Mouse (Mus musculus): ENCODE results near the gene Zfp82.

Gene Zfp82

DNA sequence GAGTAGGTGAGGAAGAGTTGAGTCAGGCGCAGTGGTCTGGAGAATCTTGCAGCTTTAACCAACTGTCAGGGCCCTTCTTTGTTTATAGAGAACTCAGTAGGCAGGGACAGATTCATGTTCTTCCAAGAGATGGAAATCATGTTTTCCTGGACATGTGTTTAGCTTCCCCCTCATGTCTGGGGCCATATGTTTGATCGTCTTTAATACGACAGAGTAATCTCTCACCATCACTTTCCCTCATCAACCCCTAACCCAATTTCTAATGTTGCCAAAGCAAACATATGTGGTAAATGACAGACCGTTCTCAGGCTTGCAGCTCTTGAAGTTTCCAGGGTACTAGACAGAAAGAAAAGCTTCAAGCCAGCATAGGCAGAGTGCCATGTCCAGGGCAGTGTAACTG, 24.6 kb downstream of the Zfp82 start:
- DNase-seq (ENCODE audit: low read depth, low spot score), result no peak

GRCm38 (mm10) chr7:30044354-30044753, 28.3 kb downstream of the Zfp82 start:
- no peak for DNase-seq (ENCODE audit: low read depth, low spot score)

GRCm38 (mm10) chr7:30034331-30034730, 38.4 kb downstream of the Zfp82 start:
- DNase-seq (ENCODE audit: low read depth, low spot score), result no peak

DNA sequence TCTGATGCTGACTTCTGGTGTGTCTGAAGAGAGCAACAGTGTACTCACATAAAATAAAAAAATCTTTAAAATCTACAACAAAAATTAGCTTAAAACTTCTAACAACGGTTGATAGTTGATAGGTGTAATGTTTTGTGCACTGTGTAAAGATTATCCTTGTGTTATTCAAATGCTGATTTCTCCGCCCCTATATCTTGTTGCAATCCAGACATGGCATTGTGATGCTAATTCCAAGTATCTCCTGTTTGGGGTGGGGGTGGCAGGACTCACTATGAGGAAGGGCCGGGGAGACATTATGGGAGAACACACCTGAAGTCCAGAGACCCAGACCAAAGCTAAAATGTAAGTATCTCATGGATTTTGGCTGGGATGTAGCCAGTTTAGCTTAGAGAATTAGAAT, 41.3 kb downstream of the Zfp82 start:
- no peak for DNase-seq (ENCODE audit: low read depth, low spot score)

- no peak for DNase-seq (ENCODE audit: low read depth, low spot score)
Measured at GRCm38 (mm10) chr7:30030677-30031076, 42.0 kb downstream of the Zfp82 start.

DNA sequence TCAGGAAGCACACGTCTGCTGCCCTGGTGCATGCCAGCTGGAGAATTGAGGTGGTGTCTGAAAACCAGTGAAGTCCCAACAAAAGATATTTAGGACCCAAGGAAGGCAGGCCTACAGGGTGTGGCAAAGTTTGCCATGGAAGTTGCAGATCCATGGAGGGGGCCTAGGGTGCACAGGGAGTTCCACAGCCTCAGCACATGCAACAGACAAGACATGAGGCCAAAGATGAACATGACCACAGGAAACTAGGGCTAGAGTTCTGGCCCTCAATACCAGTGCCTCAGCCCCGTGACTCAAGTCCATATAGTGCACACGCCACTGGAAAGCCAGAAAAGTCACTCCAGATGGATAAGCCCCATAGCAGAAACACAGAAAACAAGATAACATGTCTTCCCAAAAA, 44.1 kb downstream of the Zfp82 start:
- DNase-seq (ENCODE audit: low read depth, low spot score), result no peak

GRCm38 (mm10) chr7:30027331-30027730, 45.4 kb downstream of the Zfp82 start:
- DNase-seq (ENCODE audit: low read depth, low spot score), result no peak

DNA sequence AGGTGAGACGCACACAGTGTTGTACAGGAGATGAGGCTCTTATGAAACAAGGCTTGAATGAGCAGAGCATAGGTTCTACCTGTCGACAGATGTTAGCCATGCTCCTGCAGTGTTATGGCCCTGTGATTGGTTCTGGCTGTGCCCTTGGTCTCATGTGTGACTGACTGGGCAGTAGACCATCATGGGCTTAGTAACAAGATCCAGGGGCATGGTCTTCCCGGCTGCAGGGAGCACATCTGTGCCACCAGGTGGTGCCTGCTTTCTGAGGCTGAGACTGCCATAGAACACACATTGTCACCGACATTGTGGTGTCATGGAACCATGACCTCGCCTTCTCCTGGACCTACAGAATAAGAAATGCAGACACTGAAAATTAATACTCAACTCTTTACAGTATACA, 47.3 kb downstream of the Zfp82 start:
- DNase-seq (ENCODE audit: low read depth, low spot score), result no peak

GRCm38 (mm10) chr7:30023800-30024199, 48.9 kb downstream of the Zfp82 start:
- no peak for DNase-seq (ENCODE audit: low read depth, low spot score)

GRCm38 (mm10) chr7:30023324-30023723, 49.4 kb downstream of the Zfp82 start:
- no peak for DNase-seq (ENCODE audit: low read depth, low spot score)

- DNase-seq (ENCODE audit: low read depth, low spot score), result no peak
Measured at GRCm38 (mm10) chr7:30019543-30019942, 53.2 kb downstream of the Zfp82 start.

DNA sequence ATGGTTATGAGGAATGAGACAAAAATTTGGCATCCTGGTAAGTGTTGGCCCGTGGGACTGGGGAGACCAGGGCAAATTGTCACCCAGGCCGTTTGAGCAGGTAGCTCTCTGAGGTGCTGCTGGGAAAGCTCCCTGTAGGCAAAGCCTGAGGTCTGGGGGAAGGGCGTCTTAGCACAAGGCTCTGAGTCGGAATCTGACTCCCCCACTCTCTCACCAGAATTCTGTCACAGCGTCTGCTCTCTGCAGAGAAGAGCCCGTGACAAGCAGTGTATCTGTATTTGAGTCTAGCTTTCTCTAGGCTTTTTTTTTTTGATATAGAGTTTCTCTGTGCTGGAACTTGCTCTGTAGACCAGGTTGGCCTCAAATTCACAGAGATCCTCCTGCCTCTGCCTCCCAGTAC, 55.5 kb downstream of the Zfp82 start:
- no peak for DNase-seq (ENCODE audit: low read depth, low spot score)

DNA sequence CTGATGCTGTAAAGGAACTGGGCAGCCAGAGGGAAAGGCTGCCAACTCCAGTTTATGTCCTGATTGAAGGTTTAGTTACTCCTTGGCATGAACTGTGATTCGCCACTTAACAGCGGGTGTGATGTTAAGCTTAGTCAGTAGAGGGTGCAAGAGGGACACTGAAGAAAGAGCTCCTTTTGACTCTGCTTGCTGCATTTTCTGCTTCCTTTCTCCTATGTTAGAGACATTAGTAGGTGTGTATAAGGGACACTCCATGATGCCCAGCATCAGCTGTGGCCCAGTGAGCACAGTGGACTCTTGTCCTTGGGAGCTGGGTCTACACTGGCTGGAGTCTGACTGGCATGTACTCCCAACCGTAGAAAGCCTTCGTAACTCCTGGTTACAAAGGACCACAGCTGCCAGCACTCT, 59.7 kb downstream of the Zfp82 start:
- peak; percentile 79 for DNase-seq (ENCODE audit: low read depth, low spot score)

- no peak for DNase-seq (ENCODE audit: low read depth, low spot score)
Measured at GRCm38 (mm10) chr7:30010551-30011195, 62.0 kb downstream of the Zfp82 start.

GRCm38 (mm10) chr7:30009321-30010085, 63.2 kb downstream of the Zfp82 start:
- peak; percentile 92 for DNase-seq (ENCODE audit: low read depth, low spot score)

DNA sequence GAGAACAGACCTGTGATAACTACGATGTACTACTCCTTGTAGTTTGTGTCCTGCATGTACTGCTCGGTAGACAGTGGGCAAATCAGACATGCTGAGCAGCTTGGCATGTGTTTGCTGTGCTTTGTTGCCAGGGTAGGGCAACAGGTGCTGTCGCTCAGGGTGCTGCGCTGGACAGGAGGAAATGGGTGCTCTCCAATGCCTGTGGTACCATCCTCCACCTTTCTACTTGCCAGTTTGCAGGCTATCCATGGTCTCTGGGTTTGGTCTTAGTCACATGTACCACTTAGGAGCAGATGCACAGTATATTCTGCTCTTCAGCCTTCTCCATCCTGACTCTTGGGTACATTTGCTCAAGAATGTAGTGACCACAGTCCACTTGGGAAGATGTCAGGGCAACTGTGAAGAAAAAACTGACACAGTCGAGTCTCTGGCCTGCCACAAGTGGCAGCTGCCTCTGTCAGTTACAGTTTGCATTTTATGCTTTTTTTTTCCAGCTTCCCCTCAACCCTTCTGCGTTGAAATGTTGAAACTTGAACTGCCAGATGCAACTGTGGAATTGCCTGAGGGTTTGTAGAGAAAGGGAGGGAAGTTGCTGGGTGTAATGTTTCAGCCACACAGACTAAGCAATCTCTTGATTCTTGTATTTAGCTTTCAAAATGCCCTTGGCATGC, 64.5 kb downstream of the Zfp82 start:
- DNase-seq (ENCODE audit: low read depth, low spot score), result peak; percentile 43

DNA sequence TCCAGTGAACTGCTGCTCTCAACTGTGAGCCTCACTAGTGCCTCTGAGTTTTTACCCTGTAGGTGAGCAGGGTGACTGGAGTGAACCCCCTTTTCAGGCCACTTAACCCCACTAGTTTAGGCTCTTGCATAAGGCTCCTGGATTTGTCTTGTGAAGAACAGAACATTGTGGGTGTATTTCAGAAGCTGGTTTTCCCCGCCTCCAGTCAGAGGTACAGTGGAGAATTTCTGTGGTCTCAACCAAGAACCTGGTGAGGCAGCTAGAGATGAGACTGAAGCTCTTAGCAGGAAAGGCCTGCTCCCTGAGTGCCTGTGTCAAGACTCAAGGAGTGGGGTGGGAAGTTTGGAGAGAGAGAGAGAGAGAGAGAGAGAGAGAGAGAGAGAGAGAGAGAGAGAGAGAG, 65.1 kb downstream of the Zfp82 start:
- no peak for DNase-seq (ENCODE audit: low read depth, low spot score)

All from skeletal muscle tissue, adult 2 months (tissue).